Mouse (Mus musculus): ENCODE results near the gene Slc6a6. TPM values are rescaled to one million over a fixed set of nuclear protein-coding genes. Genes with fewer than 3 reads are reported as not detected.

Gene Slc6a6
- polyA plus RNA-seq, 1 experiment, result 114 TPM

DNA sequence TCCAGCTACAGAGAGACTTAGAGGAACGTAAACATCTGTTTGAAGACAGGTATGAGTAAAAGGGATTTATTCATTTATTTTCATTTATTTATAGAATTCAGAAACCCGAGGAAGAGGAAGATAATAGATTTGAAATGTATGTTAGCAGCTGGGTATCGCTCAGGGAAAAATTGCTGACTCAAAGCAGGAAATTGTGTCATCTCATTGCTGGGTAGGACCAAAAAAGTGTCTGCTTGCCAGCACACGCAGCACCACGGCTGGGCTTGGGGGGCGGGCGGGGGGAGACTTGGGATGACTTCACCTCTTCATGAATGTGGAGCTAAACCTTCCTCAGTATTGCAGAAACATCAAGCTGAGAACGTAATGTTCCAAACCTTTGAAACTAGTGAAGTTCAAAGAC is 83.7 kb downstream of the Slc6a6 start:
- Histone ChIP-seq H3K27ac (ENCODE audit: control insufficient read depth, insufficient read depth, low read depth, low read length) (no peak overlapping the region), H3K27me3 (ENCODE audit: control insufficient read depth, insufficient read depth, low read length) (no peaks in the 10 kb centered on the region), H3K4me3 (ENCODE audit: control insufficient read depth, low read depth, low read length) (no peak overlapping the region), H3K4me1 (ENCODE audit: control insufficient read depth, insufficient read depth, low read length) (no peaks in the 10 kb centered on the region), H3K36me3 (ENCODE audit: control insufficient read depth, insufficient read depth, low read length) (no peaks in the 10 kb centered on the region)
- TF ChIP-seq POLR2A (IDR thresholded peaks at IDR 0.05; ENCODE audit: control insufficient read depth, low read depth, low read length) (no peak), CTCF (IDR thresholded peaks at IDR 0.05; ENCODE audit: control insufficient read depth, insufficient read depth, insufficient replicate concordance, low read depth, low read length) (no peak)

DNA sequence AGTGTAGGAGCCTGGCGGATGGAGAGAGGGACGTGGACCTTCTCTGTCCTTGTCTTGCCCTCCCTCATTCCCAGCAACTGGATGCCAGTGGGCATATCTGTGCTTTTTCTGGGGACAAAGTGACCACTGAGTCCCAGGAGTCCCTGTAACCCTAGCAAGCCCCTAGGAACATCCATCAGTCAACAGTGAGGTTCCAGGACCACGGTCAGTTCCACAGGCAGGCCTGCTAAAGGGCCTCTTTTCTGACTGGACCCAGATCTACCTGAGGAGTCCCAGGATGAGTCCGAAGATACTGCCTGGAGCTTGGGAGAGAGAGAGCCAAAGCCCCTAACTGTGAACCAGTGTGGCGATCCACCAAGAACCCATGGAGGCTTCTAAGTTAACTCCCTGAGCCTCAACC is 90.1 kb downstream of the Slc6a6 start:
- no peaks in the 10 kb centered on the region for H3K4me1 ChIP-seq (ENCODE audit: control insufficient read depth, insufficient read depth, low read length)
- TF ChIP-seq POLR2A (IDR thresholded peaks at IDR 0.05; ENCODE audit: control insufficient read depth, low read depth, low read length) (no peak), CTCF (IDR thresholded peaks at IDR 0.05; ENCODE audit: control insufficient read depth, insufficient read depth, insufficient replicate concordance, low read depth, low read length) (no peak)

DNA sequence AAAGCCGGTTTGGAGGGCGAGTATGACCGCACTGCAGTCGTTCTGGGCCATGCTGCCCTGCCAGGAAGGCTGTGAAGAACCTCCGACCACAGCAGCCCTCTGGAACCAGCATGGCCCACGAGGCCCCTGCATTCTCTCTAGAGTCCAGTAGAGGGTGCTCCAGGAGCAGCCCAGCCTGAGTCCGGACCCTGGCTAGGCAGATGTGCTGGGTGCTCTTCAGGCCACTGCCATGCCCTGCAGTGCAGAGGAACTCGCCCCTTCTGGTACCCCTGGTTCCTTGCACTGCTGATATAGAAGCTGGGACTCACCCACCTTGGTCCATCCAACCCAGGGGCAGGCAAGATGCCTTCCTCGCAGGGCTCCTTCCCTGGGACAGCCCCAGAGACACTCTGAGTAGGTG is 92.7 kb downstream of the Slc6a6 start:
- no peak overlapping the region for H3K4me3 ChIP-seq (ENCODE audit: control insufficient read depth, low read depth, low read length)
- no peaks in the 10 kb centered on the region for H3K27me3 ChIP-seq (ENCODE audit: control insufficient read depth, insufficient read depth, low read length)
- H3K27ac ChIP-seq (ENCODE audit: control insufficient read depth, insufficient read depth, low read depth, low read length), result no peak overlapping the region
- no peaks in the 10 kb centered on the region for H3K4me1 ChIP-seq (ENCODE audit: control insufficient read depth, insufficient read depth, low read length)
- TF ChIP-seq CTCF (IDR thresholded peaks at IDR 0.05; ENCODE audit: control insufficient read depth, insufficient read depth, insufficient replicate concordance, low read depth, low read length) (peak; percentile 86), POLR2A (IDR thresholded peaks at IDR 0.05; ENCODE audit: control insufficient read depth, low read depth, low read length) (no peak)
- H3K36me3 ChIP-seq (ENCODE audit: control insufficient read depth, insufficient read depth, low read length), result no peaks in the 10 kb centered on the region

More for the DNA sequence above, 90.1 kb downstream of the Slc6a6 start:
- Histone ChIP-seq H3K27me3 (ENCODE audit: control insufficient read depth, insufficient read depth, low read length) (no peaks in the 10 kb centered on the region), H3K27ac (ENCODE audit: control insufficient read depth, insufficient read depth, low read depth, low read length) (no peak overlapping the region), H3K4me3 (ENCODE audit: control insufficient read depth, low read depth, low read length) (no peak overlapping the region), H3K36me3 (ENCODE audit: control insufficient read depth, insufficient read depth, low read length) (no peaks in the 10 kb centered on the region)

GRCm38 (mm10) chr6:91779206-91779605 is 95.4 kb downstream of the Slc6a6 start:
- TF ChIP-seq CTCF (IDR thresholded peaks at IDR 0.05; ENCODE audit: control insufficient read depth, insufficient read depth, insufficient replicate concordance, low read depth, low read length), result no peak
- TF ChIP-seq POLR2A (IDR thresholded peaks at IDR 0.05; ENCODE audit: control insufficient read depth, low read depth, low read length), result no peak
- Histone ChIP-seq H3K27me3 (ENCODE audit: control insufficient read depth, insufficient read depth, low read length) (no peaks in the 10 kb centered on the region), H3K4me1 (ENCODE audit: control insufficient read depth, insufficient read depth, low read length) (no peaks in the 10 kb centered on the region), H3K36me3 (ENCODE audit: control insufficient read depth, insufficient read depth, low read length) (no peaks in the 10 kb centered on the region), H3K4me3 (ENCODE audit: control insufficient read depth, low read depth, low read length) (no peak overlapping the region), H3K27ac (ENCODE audit: control insufficient read depth, insufficient read depth, low read depth, low read length) (no peak overlapping the region)

DNA sequence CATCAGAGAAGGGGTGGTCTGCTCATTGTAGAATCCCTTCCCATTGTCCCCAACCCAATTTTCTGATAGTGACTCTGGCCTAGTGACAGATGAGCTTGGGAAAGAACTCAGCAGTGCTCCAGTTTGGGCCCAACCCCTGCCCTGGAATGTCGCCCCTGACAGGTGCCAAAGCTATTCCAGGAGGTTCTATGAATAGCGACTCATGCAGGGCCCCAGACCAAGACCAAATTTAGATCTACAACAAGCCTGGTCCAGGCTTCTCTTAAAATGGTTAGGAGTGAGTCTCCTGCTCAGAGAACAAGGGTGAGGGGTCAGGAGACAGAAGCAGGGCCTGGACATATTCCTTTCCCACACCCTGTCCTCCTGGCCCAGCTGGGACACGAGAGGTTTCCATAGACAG is 101.2 kb downstream of the Slc6a6 start:
- TF ChIP-seq CTCF (IDR thresholded peaks at IDR 0.05; ENCODE audit: control insufficient read depth, insufficient read depth, insufficient replicate concordance, low read depth, low read length) (no peak), POLR2A (IDR thresholded peaks at IDR 0.05; ENCODE audit: control insufficient read depth, low read depth, low read length) (no peak)
- no peaks in the 10 kb centered on the region for H3K4me1 ChIP-seq (ENCODE audit: control insufficient read depth, insufficient read depth, low read length)
- no peak overlapping the region for H3K27ac ChIP-seq (ENCODE audit: control insufficient read depth, insufficient read depth, low read depth, low read length)
- no peak overlapping the region for H3K4me3 ChIP-seq (ENCODE audit: control insufficient read depth, low read depth, low read length)
- H3K36me3 ChIP-seq (ENCODE audit: control insufficient read depth, insufficient read depth, low read length), result no peaks in the 10 kb centered on the region
- no peaks in the 10 kb centered on the region for H3K27me3 ChIP-seq (ENCODE audit: control insufficient read depth, insufficient read depth, low read length)

- no peak overlapping the region for H3K27ac ChIP-seq (ENCODE audit: control insufficient read depth, insufficient read depth, low read depth, low read length)
- no peaks in the 10 kb centered on the region for H3K4me1 ChIP-seq (ENCODE audit: control insufficient read depth, insufficient read depth, low read length)
- H3K36me3 ChIP-seq (ENCODE audit: control insufficient read depth, insufficient read depth, low read length), result no peaks in the 10 kb centered on the region
- no peaks in the 10 kb centered on the region for H3K27me3 ChIP-seq (ENCODE audit: control insufficient read depth, insufficient read depth, low read length)
- no peak overlapping the region for H3K4me3 ChIP-seq (ENCODE audit: control insufficient read depth, low read depth, low read length)
- TF ChIP-seq POLR2A (IDR thresholded peaks at IDR 0.05; ENCODE audit: control insufficient read depth, low read depth, low read length) (no peak), CTCF (IDR thresholded peaks at IDR 0.05; ENCODE audit: control insufficient read depth, insufficient read depth, insufficient replicate concordance, low read depth, low read length) (no peak)
Measured at GRCm38 (mm10) chr6:91788311-91788798, 104.5 kb downstream of the Slc6a6 start.

DNA sequence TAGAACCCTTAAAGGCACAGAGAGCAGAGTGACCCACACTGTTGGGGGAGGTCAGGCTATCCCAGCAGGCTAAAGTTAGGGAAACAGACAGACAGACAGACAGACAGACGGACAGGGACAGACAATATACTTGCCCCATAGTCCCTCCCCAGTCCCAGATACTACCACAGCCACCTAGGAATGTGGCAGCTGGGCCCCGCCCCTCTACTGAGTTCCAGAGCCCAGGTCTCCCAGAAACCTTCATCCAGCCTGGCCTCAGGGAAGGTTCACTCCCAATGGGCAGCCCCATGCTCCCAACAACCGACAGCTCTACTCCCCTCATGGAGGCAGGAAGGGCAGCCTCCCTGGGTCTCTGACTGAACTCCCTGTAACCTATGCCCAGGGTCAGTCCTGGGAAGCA is 111.8 kb downstream of the Slc6a6 start:
- Histone ChIP-seq H3K27me3 (ENCODE audit: control insufficient read depth, insufficient read depth, low read length) (no peaks in the 10 kb centered on the region), H3K4me1 (ENCODE audit: control insufficient read depth, insufficient read depth, low read length) (no peaks in the 10 kb centered on the region)

GRCm38 (mm10) chr6:91796064-91796463 is 112.2 kb downstream of the Slc6a6 start:
- Histone ChIP-seq H3K27ac (ENCODE audit: control insufficient read depth, insufficient read depth, low read depth, low read length) (no peak overlapping the region), H3K4me3 (ENCODE audit: control insufficient read depth, low read depth, low read length) (no peak overlapping the region), H3K27me3 (ENCODE audit: control insufficient read depth, insufficient read depth, low read length) (no peaks in the 10 kb centered on the region), H3K4me1 (ENCODE audit: control insufficient read depth, insufficient read depth, low read length) (no peaks in the 10 kb centered on the region), H3K36me3 (ENCODE audit: control insufficient read depth, insufficient read depth, low read length) (no peaks in the 10 kb centered on the region)
- TF ChIP-seq POLR2A (IDR thresholded peaks at IDR 0.05; ENCODE audit: control insufficient read depth, low read depth, low read length), result no peak
- no peak for TF ChIP-seq CTCF (IDR thresholded peaks at IDR 0.05; ENCODE audit: control insufficient read depth, insufficient read depth, insufficient replicate concordance, low read depth, low read length)

More for the DNA sequence above, 111.8 kb downstream of the Slc6a6 start:
- Histone ChIP-seq H3K4me3 (ENCODE audit: control insufficient read depth, low read depth, low read length) (no peak overlapping the region), H3K36me3 (ENCODE audit: control insufficient read depth, insufficient read depth, low read length) (no peaks in the 10 kb centered on the region), H3K27ac (ENCODE audit: control insufficient read depth, insufficient read depth, low read depth, low read length) (no peak overlapping the region)
- no peak for TF ChIP-seq CTCF (IDR thresholded peaks at IDR 0.05; ENCODE audit: control insufficient read depth, insufficient read depth, insufficient replicate concordance, low read depth, low read length)
- TF ChIP-seq POLR2A (IDR thresholded peaks at IDR 0.05; ENCODE audit: control insufficient read depth, low read depth, low read length), result no peak

Measured in testis, adult 2 months (tissue).